Mouse (Mus musculus): Measurements from ENCODE around the gene Ptpn3. TPM values are rescaled to one million over a fixed set of nuclear protein-coding genes. Genes with fewer than 3 reads are reported as not detected.

The Ptpn3 gene
- total and polyA plus RNA-seq, 3 experiments: 0.08 to 0.14 (median 0.09) TPM

- H3K9me3 ChIP-seq (replicated peaks; ENCODE audit: low read length): no peaks in the 10 kb centered on the region
- H3K4me3 ChIP-seq (replicated peaks in 1 of 3; ENCODE audit: low read depth in 2 of 3, low read length in 2 of 3, poor library complexity in 1 of 3): no peak overlapping the region
- H3K9ac ChIP-seq (ENCODE audit: insufficient read depth, low read depth): no peak overlapping the region
- H3K36me3 ChIP-seq (replicated peaks in 1 of 2; ENCODE audit: control insufficient read depth in 1 of 2, insufficient read depth in 1 of 2, low read length in 1 of 2): no peaks in the 10 kb centered on the region
- no peaks in the 10 kb centered on the region for H3K79me2 ChIP-seq (replicated peaks; ENCODE audit: control insufficient read depth, extremely low read depth, insufficient read depth, poor library complexity, severe bottlenecking)
- no peak for DNase-seq (ENCODE audit: extremely low read depth)
- TF ChIP-seq MYC (IDR thresholded peaks at IDR 0.05; ENCODE audit: low read depth, low read length): no peak
- no peak for TF ChIP-seq NELFE (IDR thresholded peaks at IDR 0.05; ENCODE audit: low read depth, low read length)
- no peaks in the 10 kb centered on the region for H3K4me1 ChIP-seq (ENCODE audit: control insufficient read depth in 1 of 2, insufficient read depth in 2 of 2)
- H3K27ac ChIP-seq (ENCODE audit: insufficient read depth, low read depth): no peak overlapping the region
- dilution Hi-C loops (cut with MboI; ENCODE audit: extremely low pct_ligation_motif_present, extremely low pct_unique_long_range_greater_than_20kb, low sequenced_read_pairs) (no loop called here), in situ Hi-C loops (cut with MboI; ENCODE audit: low pct_ligation_motif_present, low pct_unique_long_range_greater_than_20kb, low sequenced_read_pairs) (no loop called here)
- no peaks in the 10 kb centered on the region for H3K27me3 ChIP-seq (replicated peaks)
- no peak overlapping the region for H3K4me2 ChIP-seq (ENCODE audit: insufficient read depth, low read depth, poor library complexity, severe bottlenecking)
Measured at GRCm38 (mm10) chr4:57244874-57245273, 56.8 kb downstream of the Ptpn3 start.

DNA sequence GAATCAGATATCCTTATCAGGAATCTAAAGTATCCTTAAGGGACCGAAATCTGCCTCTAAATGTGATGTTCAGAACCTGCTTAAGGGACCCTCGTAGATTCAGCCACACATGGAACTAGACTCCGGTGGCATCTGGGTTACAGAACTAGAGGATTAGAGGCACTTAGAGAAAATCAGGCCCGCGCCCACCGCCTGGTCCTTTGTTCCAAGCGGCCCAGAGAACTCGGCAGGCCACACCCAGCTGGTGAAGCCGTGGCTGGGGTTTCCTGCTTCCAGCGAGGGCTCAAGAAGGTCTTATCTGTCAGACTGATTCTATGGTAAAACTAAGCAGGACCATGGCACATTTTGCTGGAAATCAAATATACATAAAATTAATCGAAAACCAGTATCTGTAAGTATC is 58.3 kb downstream of the Ptpn3 start:
- Histone ChIP-seq H3K9me3 (replicated peaks; ENCODE audit: low read length) (no peaks in the 10 kb centered on the region), H3K79me2 (replicated peaks; ENCODE audit: control insufficient read depth, extremely low read depth, insufficient read depth, poor library complexity, severe bottlenecking) (no peaks in the 10 kb centered on the region), H3K36me3 (replicated peaks in 1 of 2; ENCODE audit: control insufficient read depth in 1 of 2, insufficient read depth in 1 of 2, low read length in 1 of 2) (no peaks in the 10 kb centered on the region), H3K4me1 (ENCODE audit: control insufficient read depth in 1 of 2, insufficient read depth in 2 of 2) (no peaks in the 10 kb centered on the region), H3K9ac (ENCODE audit: insufficient read depth, low read depth) (no peak overlapping the region), H3K4me2 (ENCODE audit: insufficient read depth, low read depth, poor library complexity, severe bottlenecking) (no peak overlapping the region), H3K27ac (ENCODE audit: insufficient read depth, low read depth) (no peak overlapping the region), H3K27me3 (replicated peaks) (no peaks in the 10 kb centered on the region), H3K4me3 (replicated peaks in 1 of 3; ENCODE audit: low read depth in 2 of 3, low read length in 2 of 3, poor library complexity in 1 of 3) (no peak overlapping the region)
- in situ Hi-C loops (cut with MboI; ENCODE audit: low pct_ligation_motif_present, low pct_unique_long_range_greater_than_20kb, low sequenced_read_pairs): no loop called here
- dilution Hi-C loops (cut with MboI; ENCODE audit: extremely low pct_ligation_motif_present, extremely low pct_unique_long_range_greater_than_20kb, low sequenced_read_pairs): no loop called here
- TF ChIP-seq USF2 (conservative IDR thresholded peaks at IDR 0.05; ENCODE audit: low read depth, low read length) (no peak), ZMIZ1 (IDR thresholded peaks at IDR 0.05; ENCODE audit: low read depth, low read length) (no peak), ZNF384 (IDR thresholded peaks at IDR 0.05; ENCODE audit: low read depth, low read length) (no peak), POLR2A (IDR thresholded peaks at IDR 0.05; ENCODE audit: low read depth, low read length) (no peak), CTCF (conservative IDR thresholded peaks at IDR 0.05 in 1 of 2, IDR thresholded peaks at IDR 0.05 in 1 of 2; ENCODE audit: low read depth in 2 of 2, low read length in 2 of 2) (no peak), RAD21 (IDR thresholded peaks at IDR 0.05; ENCODE audit: low read depth, low read length) (no peak), PAX5 (IDR thresholded peaks at IDR 0.05; ENCODE audit: low read length) (no peak), SMC3 (IDR thresholded peaks at IDR 0.05; ENCODE audit: low read depth, low read length) (no peak), CHD2 (IDR thresholded peaks at IDR 0.05; ENCODE audit: low read length) (no peak), MAX (IDR thresholded peaks at IDR 0.05; ENCODE audit: low read length) (no peak), MYC (IDR thresholded peaks at IDR 0.05; ENCODE audit: low read depth, low read length) (no peak), CHD1 (IDR thresholded peaks at IDR 0.05; ENCODE audit: low read depth, low read length) (no peak), E2F4 (IDR thresholded peaks at IDR 0.05; ENCODE audit: insufficient replicate concordance, low read depth, low read length) (no peak), ZKSCAN1 (IDR thresholded peaks at IDR 0.05; ENCODE audit: borderline replicate concordance, low read depth, low read length) (no peak), SIN3A (IDR thresholded peaks at IDR 0.05; ENCODE audit: low read length) (no peak), UBTF (IDR thresholded peaks at IDR 0.05; ENCODE audit: low read depth, low read length) (no peak), NRF1 (IDR thresholded peaks at IDR 0.05; ENCODE audit: low read depth, low read length) (no peak), BHLHE40 (IDR thresholded peaks at IDR 0.05; ENCODE audit: low read depth, low read length) (no peak)
- DNase-seq (ENCODE audit: extremely low read depth): no peak
